Mouse (Mus musculus): ENCODE data around the gene Nipa1. TPM values are rescaled to one million over a fixed set of nuclear protein-coding genes. Genes with fewer than 3 reads are reported as not detected.

Nipa1 gene
- 5.6 and 6.8 TPM in 2 replicates for polyA plus RNA-seq (2016; fragmentation: Nextera tagmentation; extraction: Ambion mirVana)

- Histone ChIP-seq H3K9me3 (no peaks in the 10 kb centered on the region), H3K36me3 (no peaks in the 10 kb centered on the region), H3K27me3 (ENCODE audit: insufficient read depth, poor library complexity, severe bottlenecking) (no peaks in the 10 kb centered on the region), H3K27ac (peak within 1 kb of the TSS; percentile 91), H3K4me1 (no peaks in the 10 kb centered on the region), H3K4me3 (peak within 1 kb of the TSS; percentile 85)
- 57% methylated on average over 3 of the region's 3 CpGs for WGBS
- DNase-seq (ENCODE audit: low spot score): no peak
Observed at GRCm38 (mm10) chr7:56019930-56020253, at the start of gene Nipa1. Gene Nipa1, minus strand, starts transcription at chr7:56019954.

- no peak overlapping the region for H3K4me3 ChIP-seq
- H3K4me1 ChIP-seq: no peaks in the 10 kb centered on the region
- 98% methylated on average over 1 of the region's 1 CpGs for WGBS
- no peak for DNase-seq (ENCODE audit: low spot score)
- no peaks in the 10 kb centered on the region for H3K27me3 ChIP-seq (ENCODE audit: insufficient read depth, poor library complexity, severe bottlenecking)
- no peaks in the 10 kb centered on the region for H3K9me3 ChIP-seq
- H3K27ac ChIP-seq: no peak overlapping the region
- H3K36me3 ChIP-seq: peaks cover 8% of the 10 kb centered on the region; the same call in 1 of the 2 replicates
Observed at GRCm38 (mm10) chr7:56066634-56067033, 46.9 kb upstream of the Nipa1 start.

- Histone ChIP-seq H3K27me3 (ENCODE audit: insufficient read depth, poor library complexity, severe bottlenecking) (no peaks in the 10 kb centered on the region), H3K4me3 (no peak overlapping the region), H3K36me3 (peaks cover 9% of the 10 kb centered on the region; the same call in 1 of the 2 replicates), H3K4me1 (no peaks in the 10 kb centered on the region), H3K27ac (no peak overlapping the region), H3K9me3 (no peaks in the 10 kb centered on the region)
- WGBS: 57% methylated on average over 2 of the region's 2 CpGs
- no peak for DNase-seq (ENCODE audit: low spot score)
Observed at GRCm38 (mm10) chr7:56066136-56066535, 46.4 kb upstream of the Nipa1 start.

GRCm38 (mm10) chr7:56064876-56065275 lies 45.1 kb upstream of the Nipa1 start:
- H3K36me3 ChIP-seq: peaks cover 9% of the 10 kb centered on the region; the same call in 1 of the 2 replicates
- DNase-seq (ENCODE audit: low spot score): no peak
- 91% methylated on average over 1 of the region's 1 CpGs for WGBS
- H3K27ac ChIP-seq: no peak overlapping the region
- no peaks in the 10 kb centered on the region for H3K9me3 ChIP-seq
- H3K27me3 ChIP-seq (ENCODE audit: insufficient read depth, poor library complexity, severe bottlenecking): no peaks in the 10 kb centered on the region
- no peaks in the 10 kb centered on the region for H3K4me1 ChIP-seq
- H3K4me3 ChIP-seq: no peak overlapping the region

GRCm38 (mm10) chr7:56055338-56055737 lies 35.6 kb upstream of the Nipa1 start:
- WGBS: 88% methylated on average over 3 of the region's 3 CpGs

GRCm38 (mm10) chr7:56052996-56053395 lies 33.2 kb upstream of the Nipa1 start:
- no peak for DNase-seq (ENCODE audit: low spot score)
- Histone ChIP-seq H3K4me3 (no peak overlapping the region), H3K27ac (no peak overlapping the region), H3K27me3 (ENCODE audit: insufficient read depth, poor library complexity, severe bottlenecking) (no peaks in the 10 kb centered on the region), H3K9me3 (no peaks in the 10 kb centered on the region), H3K36me3 (peaks cover 18% of the 10 kb centered on the region), H3K4me1 (peaks cover 10% of the 10 kb centered on the region)

More at GRCm38 (mm10) chr7:56055338-56055737, 35.6 kb upstream of the Nipa1 start:
- DNase-seq (ENCODE audit: low spot score): no peak
- H3K9me3 ChIP-seq: no peaks in the 10 kb centered on the region
- no peak overlapping the region for H3K4me3 ChIP-seq
- peaks cover 6% of the 10 kb centered on the region for H3K4me1 ChIP-seq
- no peaks in the 10 kb centered on the region for H3K27me3 ChIP-seq (ENCODE audit: insufficient read depth, poor library complexity, severe bottlenecking)
- peaks cover 18% of the 10 kb centered on the region for H3K36me3 ChIP-seq
- no peak overlapping the region for H3K27ac ChIP-seq

- H3K27me3 ChIP-seq (ENCODE audit: insufficient read depth, poor library complexity, severe bottlenecking): no peaks in the 10 kb centered on the region
- DNase-seq (ENCODE audit: low spot score): peak; percentile 80
- peaks cover 7% of the 10 kb centered on the region for H3K36me3 ChIP-seq
- WGBS: under 1% methylated on average over 18 of the region's 18 CpGs
- H3K4me1 ChIP-seq: peaks cover 10% of the 10 kb centered on the region
- H3K27ac ChIP-seq: peak overlapping the region; percentile 90
- H3K4me3 ChIP-seq: peak overlapping the region; percentile 85
- no peaks in the 10 kb centered on the region for H3K9me3 ChIP-seq
Observed at GRCm38 (mm10) chr7:56050487-56050911, 30.7 kb upstream of the Nipa1 start.

GRCm38 (mm10) chr7:56049831-56050321 lies 30.1 kb upstream of the Nipa1 start, which contains the start of gene Herc2:
Gene Herc2, plus strand, starts transcription at chr7:56050196.
- H3K27ac ChIP-seq: peak within 1 kb of the TSS; percentile 90
- H3K4me1 ChIP-seq: peaks cover 10% of the 10 kb centered on the region
- WGBS: under 1% methylated on average over 47 of the region's 47 CpGs
- no peaks in the 10 kb centered on the region for H3K9me3 ChIP-seq
- H3K27me3 ChIP-seq (ENCODE audit: insufficient read depth, poor library complexity, severe bottlenecking): no peaks in the 10 kb centered on the region
- peak; percentile 100 for DNase-seq (ENCODE audit: low spot score)
- H3K36me3 ChIP-seq: peaks cover 7% of the 10 kb centered on the region
- H3K4me3 ChIP-seq: peak within 1 kb of the TSS; percentile 85

GRCm38 (mm10) chr7:56047178-56047577 lies 27.4 kb upstream of the Nipa1 start:
- peaks cover 10% of the 10 kb centered on the region for H3K4me1 ChIP-seq
- no peaks in the 10 kb centered on the region for H3K27me3 ChIP-seq (ENCODE audit: insufficient read depth, poor library complexity, severe bottlenecking)
- no peak for DNase-seq (ENCODE audit: low spot score)
- peaks cover 2% of the 10 kb centered on the region; the same call in 1 of the 2 replicates for H3K36me3 ChIP-seq
- no peaks in the 10 kb centered on the region for H3K9me3 ChIP-seq
- H3K27ac ChIP-seq: no peak overlapping the region
- no peak overlapping the region for H3K4me3 ChIP-seq
- 85% methylated on average over 1 of the region's 1 CpGs for WGBS

GRCm38 (mm10) chr7:56044267-56044629 lies 24.5 kb upstream of the Nipa1 start:
- Histone ChIP-seq H3K4me3 (no peak overlapping the region), H3K9me3 (no peaks in the 10 kb centered on the region), H3K27ac (no peak overlapping the region), H3K27me3 (ENCODE audit: insufficient read depth, poor library complexity, severe bottlenecking) (no peaks in the 10 kb centered on the region), H3K4me1 (0 out of 2 replicates have a peak, but pooled peaks cover 2% of the 10 kb centered on the region), H3K36me3 (no peaks in the 10 kb centered on the region)
- WGBS: 74% methylated on average over 3 of the region's 3 CpGs
- no peak for DNase-seq (ENCODE audit: low spot score)

- Histone ChIP-seq H3K4me1 (no peaks in the 10 kb centered on the region), H3K9me3 (no peaks in the 10 kb centered on the region), H3K4me3 (no peak overlapping the region), H3K27ac (no peak overlapping the region), H3K36me3 (no peaks in the 10 kb centered on the region), H3K27me3 (ENCODE audit: insufficient read depth, poor library complexity, severe bottlenecking) (no peaks in the 10 kb centered on the region)
- 66% methylated on average over 4 of the region's 4 CpGs for WGBS
- no peak for DNase-seq (ENCODE audit: low spot score)
Observed at GRCm38 (mm10) chr7:56043577-56044266, 24.0 kb upstream of the Nipa1 start.

- Histone ChIP-seq H3K27me3 (ENCODE audit: insufficient read depth, poor library complexity, severe bottlenecking) (no peaks in the 10 kb centered on the region), H3K4me3 (no peak overlapping the region), H3K36me3 (no peaks in the 10 kb centered on the region), H3K4me1 (no peaks in the 10 kb centered on the region), H3K9me3 (no peaks in the 10 kb centered on the region), H3K27ac (no peak overlapping the region)
- WGBS: 11% methylated on average over 5 of the region's 5 CpGs
- peak; percentile 88 for DNase-seq (ENCODE audit: low spot score)
Observed at GRCm38 (mm10) chr7:56042353-56042752, 22.6 kb upstream of the Nipa1 start.

GRCm38 (mm10) chr7:56023586-56023985 lies 3.8 kb upstream of the Nipa1 start:
- Histone ChIP-seq H3K4me3 (no peak overlapping the region), H3K4me1 (no peaks in the 10 kb centered on the region), H3K27ac (no peak overlapping the region), H3K36me3 (no peaks in the 10 kb centered on the region), H3K9me3 (no peaks in the 10 kb centered on the region), H3K27me3 (ENCODE audit: insufficient read depth, poor library complexity, severe bottlenecking) (no peaks in the 10 kb centered on the region)
- 80% methylated on average over 3 of the region's 3 CpGs for WGBS
- no peak for DNase-seq (ENCODE audit: low spot score)

All from heart, embryonic 10.5 days (tissue).